ENCODE assay signal across 11 mouse cellular contexts in genomic region chr2:153824593-153824992, GRCm38 (mm10). TPM values are rescaled to one million over a fixed set of nuclear protein-coding genes. Genes with fewer than 3 reads are reported as not detected.
DNase-seq lines count a peak whose midpoint lies in the region; ATAC-seq lines count a peak whose summit lies in the region.
"Had no signal": no experiment of that assay in that cellular context is flagged by ENCODE, and none has a peak within 500 bp of the region (broad histone marks: within the 10 kb centered on the region; RNA-seq: fewer than 3 reads in every experiment).

No protein-coding gene starts in this region.

- WGBS in hindbrain, embryonic 11.5 days, result 83% methylated on average over 6 of the region's 6 CpGs
- WGBS in hindbrain, embryonic 16.5 days, result 54% methylated on average over 6 of the region's 6 CpGs
- WGBS in midbrain, embryonic 16.5 days, result 77% methylated on average over 6 of the region's 6 CpGs
- WGBS in midbrain, embryonic 10.5 days, result 91% methylated on average over 6 of the region's 6 CpGs
- 55% methylated on average over 6 of the region's 6 CpGs for WGBS in forebrain, embryonic 16.5 days

- H3K27me3 ChIP-seq in hindbrain, embryonic 11.5 days (ENCODE audit: control insufficient read depth, insufficient read depth, low read length), result no peaks in the 10 kb centered on the region
- H3K27me3 ChIP-seq in hindbrain, embryonic 16.5 days (replicated peaks; ENCODE audit: control insufficient read depth, insufficient read depth, low read length), result no peaks in the 10 kb centered on the region
- H3K27me3 ChIP-seq in midbrain, embryonic 16.5 days (ENCODE audit: control insufficient read depth, insufficient read depth, low read depth, low read length), result no peaks in the 10 kb centered on the region
- H3K27me3 ChIP-seq in midbrain, embryonic 10.5 days (ENCODE audit: low read depth, poor library complexity, severe bottlenecking), result no peaks in the 10 kb centered on the region
- H3K27me3 ChIP-seq in forebrain, embryonic 16.5 days (replicated peaks; ENCODE audit: control insufficient read depth, insufficient read depth, low read length), result no peaks in the 10 kb centered on the region
- H3K27me3 ChIP-seq: embryonic facial prominence, embryonic 12.5 days; kidney, embryonic 15.5 days had no signal

- H3K27ac ChIP-seq in hindbrain, embryonic 11.5 days (ENCODE audit: low read depth, low read length), result no peak overlapping the region
- H3K27ac ChIP-seq in hindbrain, embryonic 16.5 days (ENCODE audit: low read depth, low read length), result no peak overlapping the region
- H3K27ac ChIP-seq in midbrain, embryonic 16.5 days (ENCODE audit: low read length), result no peak overlapping the region
- H3K27ac ChIP-seq in midbrain, embryonic 10.5 days (replicated peaks), result no peak overlapping the region
- H3K27ac ChIP-seq in forebrain, embryonic 16.5 days (ENCODE audit: low read length), result no peak overlapping the region
- H3K27ac ChIP-seq: embryonic facial prominence, embryonic 12.5 days; kidney, embryonic 15.5 days; limb, embryonic 12.5 days had no signal

- no peak for ATAC-seq in hindbrain, embryonic 11.5 days (ENCODE audit: low FRiP score)
- ATAC-seq in hindbrain, embryonic 16.5 days, result no peak
- ATAC-seq in midbrain, embryonic 16.5 days, result 0 out of 2 replicates have a peak, but pooled peaks have one; percentile 28
- peak; percentile 79 for ATAC-seq in forebrain, embryonic 16.5 days

- peak; percentile 4 for DNase-seq in hindbrain, embryonic 11.5 days (ENCODE audit: low spot score)
- no peak for DNase-seq in midbrain, embryonic 10.5 days (ENCODE audit: low spot score)
- peak; percentile 39 to 70 for DNase-seq in lung, postnatal 4 days
- no peak for DNase-seq in thymus, postnatal 10 days (ENCODE audit: low spot score in 2 of 2)
- DNase-seq: cerebellum, adult 11-12 months had no signal

- no peaks in the 10 kb centered on the region for H3K9me3 ChIP-seq in hindbrain, embryonic 11.5 days (ENCODE audit: control insufficient read depth, low read length)
- no peaks in the 10 kb centered on the region for H3K9me3 ChIP-seq in hindbrain, embryonic 16.5 days (ENCODE audit: control insufficient read depth, low read length)
- H3K9me3 ChIP-seq in midbrain, embryonic 16.5 days (replicated peaks; ENCODE audit: control insufficient read depth, low read length, poor library complexity, severe bottlenecking), result no peaks in the 10 kb centered on the region
- H3K9me3 ChIP-seq in midbrain, embryonic 10.5 days (replicated peaks), result no peaks in the 10 kb centered on the region
- H3K9me3 ChIP-seq in forebrain, embryonic 16.5 days (ENCODE audit: control insufficient read depth, low read length), result no peaks in the 10 kb centered on the region
- H3K9me3 ChIP-seq: embryonic facial prominence, embryonic 12.5 days; kidney, embryonic 15.5 days; limb, embryonic 12.5 days had no signal

- no peaks in the 10 kb centered on the region for H3K36me3 ChIP-seq in hindbrain, embryonic 11.5 days (ENCODE audit: control insufficient read depth, insufficient read depth, low read length)
- no peaks in the 10 kb centered on the region for H3K36me3 ChIP-seq in hindbrain, embryonic 16.5 days (ENCODE audit: control insufficient read depth, insufficient read depth, low read length)
- H3K36me3 ChIP-seq in midbrain, embryonic 16.5 days (ENCODE audit: control insufficient read depth, insufficient read depth, low read length), result no peaks in the 10 kb centered on the region
- H3K36me3 ChIP-seq in midbrain, embryonic 10.5 days, result no peaks in the 10 kb centered on the region
- H3K36me3 ChIP-seq in forebrain, embryonic 16.5 days (ENCODE audit: control insufficient read depth, insufficient read depth), result no peaks in the 10 kb centered on the region
- H3K36me3 ChIP-seq: embryonic facial prominence, embryonic 12.5 days; kidney, embryonic 15.5 days; limb, embryonic 12.5 days had no signal

- no peak overlapping the region for H3K4me2 ChIP-seq in hindbrain, embryonic 11.5 days (replicated peaks; ENCODE audit: low read depth, low read length)
- H3K4me2 ChIP-seq in hindbrain, embryonic 16.5 days (ENCODE audit: low read length), result no peak overlapping the region
- no peak overlapping the region for H3K4me2 ChIP-seq in midbrain, embryonic 16.5 days (ENCODE audit: low read length)
- H3K4me2 ChIP-seq in forebrain, embryonic 16.5 days (ENCODE audit: low read length), result no peak overlapping the region
- H3K4me2 ChIP-seq: embryonic facial prominence, embryonic 12.5 days; kidney, embryonic 15.5 days; limb, embryonic 12.5 days had no signal

- no peaks in the 10 kb centered on the region for H3K4me1 ChIP-seq in hindbrain, embryonic 11.5 days (replicated peaks; ENCODE audit: control insufficient read depth, insufficient read depth, low read length)
- no peaks in the 10 kb centered on the region for H3K4me1 ChIP-seq in hindbrain, embryonic 16.5 days (ENCODE audit: control insufficient read depth, insufficient read depth, low read depth, low read length)
- H3K4me1 ChIP-seq in midbrain, embryonic 16.5 days (ENCODE audit: control insufficient read depth, insufficient read depth, low read length), result no peaks in the 10 kb centered on the region; the same call in 1 of the 2 replicates
- no peaks in the 10 kb centered on the region for H3K4me1 ChIP-seq in midbrain, embryonic 10.5 days
- H3K4me1 ChIP-seq in forebrain, embryonic 16.5 days (replicated peaks; ENCODE audit: control insufficient read depth, insufficient read depth, low read length), result no peaks in the 10 kb centered on the region; the same call in 1 of the 2 replicates
- H3K4me1 ChIP-seq: embryonic facial prominence, embryonic 12.5 days; kidney, embryonic 15.5 days; limb, embryonic 12.5 days had no signal

- H3K9ac ChIP-seq in hindbrain, embryonic 11.5 days (ENCODE audit: low read depth, low read length), result no peak overlapping the region
- no peak overlapping the region for H3K9ac ChIP-seq in hindbrain, embryonic 16.5 days (ENCODE audit: low read depth, low read length)
- no peak overlapping the region for H3K9ac ChIP-seq in midbrain, embryonic 16.5 days (ENCODE audit: low read depth, low read length)
- H3K9ac ChIP-seq in forebrain, embryonic 16.5 days (replicated peaks; ENCODE audit: low read depth, low read length), result no peak overlapping the region
- H3K9ac ChIP-seq: embryonic facial prominence, embryonic 12.5 days; kidney, embryonic 15.5 days; limb, embryonic 12.5 days had no signal

- H3K4me3 ChIP-seq in hindbrain, embryonic 11.5 days (ENCODE audit: low read depth, low read length), result no peak overlapping the region
- H3K4me3 ChIP-seq in hindbrain, embryonic 16.5 days (ENCODE audit: low read length), result no peak overlapping the region
- H3K4me3 ChIP-seq in midbrain, embryonic 16.5 days (ENCODE audit: low read depth, low read length), result no peak overlapping the region
- H3K4me3 ChIP-seq in midbrain, embryonic 10.5 days, result no peak overlapping the region
- no peak overlapping the region for H3K4me3 ChIP-seq in forebrain, embryonic 16.5 days (replicated peaks; ENCODE audit: low read length)
- H3K4me3 ChIP-seq: embryonic facial prominence, embryonic 12.5 days; kidney, embryonic 15.5 days; limb, embryonic 12.5 days had no signal

RNA-seq across cellular contexts. Expression of gene Efcab8, which starts 44.9 kb away (rescaled TPM):
- polyA plus RNA-seq in hindbrain, embryonic 11.5 days (2014; fragmentation: Nextera tagmentation; extraction: Ambion mirVana), result not detected in 2 replicates
- 0.10 TPM in 1 of 2 replicates, not detected in the other for polyA plus RNA-seq in hindbrain, embryonic 16.5 days (2015; fragmentation: Nextera tagmentation; extraction: Ambion mirVana)
- 0.16 TPM in 1 of 2 replicates, not detected in the other for polyA plus RNA-seq in midbrain, embryonic 16.5 days (2015; fragmentation: Nextera tagmentation; extraction: Ambion mirVana)
- not detected in 2 replicates for polyA plus RNA-seq in midbrain, embryonic 10.5 days (2016; fragmentation: Nextera tagmentation; extraction: Ambion mirVana)
- polyA plus RNA-seq in forebrain, embryonic 16.5 days (2015; fragmentation: Nextera tagmentation; extraction: Ambion mirVana), result 0.27 TPM in 1 of 2 replicates, not detected in the other
- polyA plus RNA-seq: kidney, embryonic 15.5 days had no signal

RNA-seq across cellular contexts. Expression of gene Sun5, which starts 46.3 kb away (rescaled TPM):
- not detected in 2 replicates for polyA plus RNA-seq in hindbrain, embryonic 11.5 days (2014; fragmentation: Nextera tagmentation; extraction: Ambion mirVana)
- not detected in 2 replicates for polyA plus RNA-seq in hindbrain, embryonic 16.5 days (2015; fragmentation: Nextera tagmentation; extraction: Ambion mirVana)
- not detected in 2 replicates for polyA plus RNA-seq in midbrain, embryonic 16.5 days (2015; fragmentation: Nextera tagmentation; extraction: Ambion mirVana)
- not detected in 2 replicates for polyA plus RNA-seq in midbrain, embryonic 10.5 days (2016; fragmentation: Nextera tagmentation; extraction: Ambion mirVana)
- polyA plus RNA-seq in forebrain, embryonic 16.5 days (2015; fragmentation: Nextera tagmentation; extraction: Ambion mirVana), result not detected in 2 replicates
- polyA plus RNA-seq: embryonic facial prominence, embryonic 12.5 days; kidney, embryonic 15.5 days; limb, embryonic 12.5 days had no signal

RNA-seq across cellular contexts. Expression of gene Bpifb2, which starts 50.3 kb away (rescaled TPM):
- polyA plus RNA-seq in hindbrain, embryonic 11.5 days (2014; fragmentation: Nextera tagmentation; extraction: Ambion mirVana), result not detected in 2 replicates
- 0.11 and 0.14 TPM in 2 replicates for polyA plus RNA-seq in hindbrain, embryonic 16.5 days (2015; fragmentation: Nextera tagmentation; extraction: Ambion mirVana)
- polyA plus RNA-seq in midbrain, embryonic 16.5 days (2015; fragmentation: Nextera tagmentation; extraction: Ambion mirVana), result 0.26 TPM in 1 of 2 replicates, not detected in the other
- not detected in 2 replicates for polyA plus RNA-seq in midbrain, embryonic 10.5 days (2016; fragmentation: Nextera tagmentation; extraction: Ambion mirVana)
- polyA plus RNA-seq in forebrain, embryonic 16.5 days (2015; fragmentation: Nextera tagmentation; extraction: Ambion mirVana), result not detected in 2 replicates
- polyA plus RNA-seq: embryonic facial prominence, embryonic 12.5 days; kidney, embryonic 15.5 days; limb, embryonic 12.5 days had no signal

Comparison
In these comparisons a context has a peak if more than half of its experiments do, and no peak if none do; other contexts are left out.
1. ATAC-seq: peak in midbrain, embryonic 16.5 days (single experiment) and forebrain, embryonic 16.5 days (single experiment); none in hindbrain, embryonic 11.5 days (single experiment) and hindbrain, embryonic 16.5 days (single experiment).
2. DNase-seq: peak in hindbrain, embryonic 11.5 days (single experiment) and lung, postnatal 4 days (2 of 2); none in midbrain, embryonic 10.5 days (single experiment) and thymus, postnatal 10 days (0 of 2).